Mouse (Mus musculus) thymus, adult 2 months (tissue): Measurements from ENCODE around the gene Rps6ka2.

Source experiments
- CTCF ChIP-seq: fragments of 200-500 bp; IDR thresholded peaks from 2 replicates; pipeline ENCODE4 v1.5.1; 2012; ENCODE audit warnings: mild to moderate bottlenecking, control low read depth, low read length, moderate library complexity, borderline replicate concordance; ENCODE audit not compliant: control insufficient read depth, poor library complexity, insufficient read depth; ENCODE audit errors: extremely low read depth
- POLR2A ChIP-seq: fragments of 200-500 bp; IDR thresholded peaks from 2 replicates; pipeline ENCODE4 v1.6.1; 2012; ENCODE audit warnings: mild to moderate bottlenecking, low read length, control low read depth, moderate library complexity; ENCODE audit not compliant: control insufficient read depth, poor library complexity, insufficient read depth; ENCODE audit errors: extremely low read depth

DNA sequence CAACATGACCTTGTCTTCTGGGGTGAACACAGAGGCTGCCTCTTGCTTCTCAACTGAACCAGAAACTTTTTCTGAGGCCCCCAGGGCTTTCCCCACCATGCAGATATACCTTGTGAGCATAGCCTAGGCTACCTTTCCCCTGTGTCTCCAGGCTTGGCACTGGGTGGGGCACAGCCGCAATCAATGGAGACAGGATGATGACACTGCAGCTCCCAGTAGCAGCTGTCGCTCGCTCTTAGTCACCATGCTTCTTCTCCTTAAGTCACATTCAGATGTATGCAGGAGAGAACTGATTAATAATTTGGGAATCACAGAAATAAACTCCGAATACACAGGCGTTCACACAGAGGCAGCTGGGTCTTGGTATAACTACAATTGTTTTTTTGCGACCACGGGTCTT lies 4.4 kb upstream of the Rps6ka2 start:
- no peak for TF ChIP-seq POLR2A
- TF ChIP-seq CTCF: no peak
